Mouse (Mus musculus) embryonic facial prominence, embryonic 14.5 days (tissue): ENCODE results near the gene Rbm45. TPM values are rescaled to one million over a fixed set of nuclear protein-coding genes. Genes with fewer than 3 reads are reported as not detected.

Experiments used
- ATAC-seq: fragments of 200-750 bp; cut with Nextera tagmentation; 2 replicates; pipeline ENCODE4 v1.8.0; 2017; ENCODE audit warnings: low read depth, moderate number of reproducible peaks, moderate TSS enrichment
- DNase-seq: peaks from one replicate; pipeline ENCODE4 v3.0.0-alpha.2; 2015; ENCODE audit warnings: low spot score
- H3K27ac ChIP-seq: fragments of 300-500 bp; sonication (generic); replicated peaks from 2 replicates; pipeline ENCODE4 v1.5.1; 2014; ENCODE audit warnings: low read depth, mild to moderate bottlenecking, low read length, moderate library complexity
- H3K27me3 ChIP-seq: fragments of 300-500 bp; sonication (generic); replicated peaks from 2 replicates; pipeline ENCODE4 v1.6.1; 2014; ENCODE audit warnings: low read length; ENCODE audit not compliant: control insufficient read depth, insufficient read depth
- H3K36me3 ChIP-seq: fragments of 300-500 bp; sonication (generic); 2 replicates; pipeline ENCODE4 v1.6.1; 2014; ENCODE audit warnings: low read length, mixed read lengths; ENCODE audit not compliant: control insufficient read depth, insufficient read depth
- H3K4me1 ChIP-seq: fragments of 300-500 bp; sonication (generic); 2 replicates; pipeline ENCODE4 v1.6.1; 2014; ENCODE audit warnings: antibody characterized with exemption, low read length; ENCODE audit not compliant: control insufficient read depth, insufficient read depth
- H3K4me2 ChIP-seq: fragments of 300-500 bp; sonication (generic); 2 replicates; pipeline ENCODE4 v1.6.1; 2014; ENCODE audit warnings: low read depth, mild to moderate bottlenecking, low read length, moderate library complexity, mixed read lengths
- H3K4me3 ChIP-seq: fragments of 300-500 bp; sonication (generic); 2 replicates; pipeline ENCODE4 v1.5.1; 2014; ENCODE audit warnings: low read depth, mild to moderate bottlenecking, low read length
- H3K9ac ChIP-seq: fragments of 300-500 bp; sonication (generic); 2 replicates; pipeline ENCODE4 v1.6.1; 2014; ENCODE audit warnings: low read depth, mild to moderate bottlenecking, low read length, moderate library complexity, mixed read lengths
- H3K9me3 ChIP-seq: fragments of 300-500 bp; sonication (generic); 2 replicates; pipeline ENCODE4 v1.6.1; 2016; ENCODE audit warnings: low read length; ENCODE audit not compliant: control insufficient read depth
- WGBS: fragments of 180-500 bp; shearing (Covaris S2); extraction: QIAGEN DNeasy Blood & Tissue Kit; methylation state at CpG from one replicate; pipeline ENCODE4 v1.1.7; 2014; 5-methylcytosine and 5-hydroxymethylcytosine counted together
- polyA plus RNA-seq: library from polyadenylated mRNA; unstranded; fragments of >200 nt; fragmentation: Nextera tagmentation; extraction: Ambion mirVana; gene quantifications from 2 replicates; pipeline ENCODE4 v1.2.1, GENCODE M21; 2014

The Rbm45 gene
- polyA plus RNA-seq, 1 experiment from 2014 or later: 16.0 TPM

DNA sequence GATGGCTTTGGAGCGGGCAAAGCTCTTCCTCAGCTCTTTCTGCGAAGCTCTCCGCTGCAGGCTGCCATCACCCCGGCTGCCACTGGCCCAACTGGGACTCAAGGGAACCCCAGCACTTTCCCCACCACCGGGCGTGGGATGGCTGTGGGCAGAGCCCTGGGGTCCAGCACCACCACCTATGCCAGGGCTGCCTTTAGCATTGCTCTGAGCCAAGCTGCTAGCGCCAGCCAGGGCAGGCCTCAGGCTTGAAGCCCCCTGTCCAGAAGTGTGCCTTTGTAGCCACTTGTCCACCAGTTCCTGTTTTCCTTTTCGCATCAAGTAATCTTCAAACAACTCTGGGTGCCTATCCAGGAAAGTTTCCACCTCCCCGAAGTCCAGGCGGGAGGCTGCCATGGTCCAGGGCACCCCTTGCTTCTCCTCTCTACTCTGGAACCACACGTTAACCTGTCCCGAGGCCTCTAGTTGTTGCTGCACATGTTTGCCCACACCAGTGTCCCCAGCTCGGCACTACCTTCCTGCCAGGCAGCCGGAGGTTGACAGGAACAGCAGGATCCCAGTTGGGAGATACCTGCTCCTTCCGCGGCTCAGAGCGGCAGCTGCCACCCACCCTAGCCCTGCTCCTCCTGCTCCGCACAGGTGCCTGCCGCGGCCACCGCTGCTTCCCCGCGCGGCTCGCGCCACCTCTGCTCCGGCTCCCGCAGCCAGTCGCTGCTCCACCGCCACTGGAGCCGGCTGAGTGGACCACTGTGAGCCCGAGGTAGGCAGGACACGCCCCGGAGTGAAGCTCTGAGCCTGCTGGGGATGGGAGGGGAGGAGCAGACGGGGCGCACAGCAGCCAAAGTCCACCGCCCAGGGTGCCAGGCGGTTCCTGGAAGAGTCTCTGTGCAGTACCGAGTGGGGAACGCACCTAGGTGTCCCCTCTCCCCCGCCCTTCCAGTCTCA is 31.3 kb upstream of the Rbm45 start, which contains the start of gene Pde11a:
Pde11a (minus strand) TSS at position 560 of the 942 bp plus-strand sequence.
- Histone ChIP-seq H3K36me3 (no peaks in the 10 kb centered on the region), H3K27ac (no peak within 1 kb of the TSS), H3K4me3 (peak within 1 kb of the TSS; percentile 45), H3K9me3 (no peaks in the 10 kb centered on the region), H3K4me2 (peak within 1 kb of the TSS; percentile 95), H3K27me3 (peaks cover 10% of the 10 kb centered on the region; the same call in 1 of the 2 replicates), H3K9ac (peak within 1 kb of the TSS; percentile 57), H3K4me1 (no peaks in the 10 kb centered on the region)
- WGBS: 37% methylated on average over 16 of the region's 41 CpGs
- peak; percentile 31 for DNase-seq
- ATAC-seq: peak; percentile 62

DNA sequence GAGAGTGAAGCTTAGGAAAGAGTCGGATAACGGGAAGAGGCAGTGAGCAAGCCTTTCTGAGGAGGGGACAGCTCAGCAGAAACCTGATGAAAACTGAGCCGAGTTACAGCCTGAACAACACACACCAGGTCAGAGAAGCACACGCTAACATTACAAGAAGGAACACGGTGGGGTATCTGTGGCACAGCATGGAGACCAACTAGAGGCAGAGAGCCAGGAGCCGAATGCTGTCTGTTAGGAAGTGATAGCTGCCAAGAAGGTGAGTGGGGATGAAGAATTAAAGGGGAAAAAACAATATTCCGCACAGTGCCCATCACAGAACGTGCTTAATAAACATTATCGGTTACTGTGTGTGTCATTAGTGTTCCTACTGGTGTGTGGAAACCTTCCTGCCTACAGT is 27.6 kb upstream of the Rbm45 start:
- 80% methylated on average over 9 of the region's 9 CpGs for WGBS

DNA sequence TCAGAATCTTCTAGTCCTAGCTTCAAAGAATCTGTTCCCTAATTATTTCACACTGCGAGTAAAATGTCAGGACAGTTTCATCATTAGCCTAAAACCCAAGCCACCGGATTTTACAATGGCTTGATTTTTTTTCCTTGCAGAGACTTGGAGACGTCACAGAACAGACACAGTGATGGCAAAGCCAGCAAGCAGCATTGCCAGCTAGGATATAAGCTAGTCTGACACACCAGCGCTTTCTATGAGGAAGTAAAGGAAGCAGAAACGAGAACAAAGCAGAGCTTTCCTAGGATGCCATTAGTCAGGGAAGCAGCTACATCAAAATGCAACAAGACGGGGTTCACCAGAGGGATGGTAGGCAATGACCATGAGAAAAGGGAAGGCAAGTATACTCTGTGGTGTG is 21.9 kb upstream of the Rbm45 start:
- DNase-seq: no peak
- H3K9me3 ChIP-seq: no peaks in the 10 kb centered on the region
- H3K4me2 ChIP-seq: no peak overlapping the region
- WGBS: 72% methylated on average over 6 of the region's 6 CpGs
- H3K36me3 ChIP-seq: no peaks in the 10 kb centered on the region
- no peak overlapping the region for H3K27ac ChIP-seq
- H3K27me3 ChIP-seq: no peaks in the 10 kb centered on the region
- H3K9ac ChIP-seq: no peak overlapping the region
- H3K4me1 ChIP-seq: no peaks in the 10 kb centered on the region
- no peak overlapping the region for H3K4me3 ChIP-seq
- no peak for ATAC-seq

More for the DNA sequence above, 27.6 kb upstream of the Rbm45 start:
- Histone ChIP-seq H3K4me2 (no peak overlapping the region), H3K9ac (no peak overlapping the region), H3K4me1 (no peaks in the 10 kb centered on the region), H3K9me3 (no peaks in the 10 kb centered on the region), H3K36me3 (no peaks in the 10 kb centered on the region), H3K4me3 (no peak overlapping the region), H3K27ac (no peak overlapping the region), H3K27me3 (peaks cover 10% of the 10 kb centered on the region; the same call in 1 of the 2 replicates)
- ATAC-seq (no peak), DNase-seq (no peak)

DNA sequence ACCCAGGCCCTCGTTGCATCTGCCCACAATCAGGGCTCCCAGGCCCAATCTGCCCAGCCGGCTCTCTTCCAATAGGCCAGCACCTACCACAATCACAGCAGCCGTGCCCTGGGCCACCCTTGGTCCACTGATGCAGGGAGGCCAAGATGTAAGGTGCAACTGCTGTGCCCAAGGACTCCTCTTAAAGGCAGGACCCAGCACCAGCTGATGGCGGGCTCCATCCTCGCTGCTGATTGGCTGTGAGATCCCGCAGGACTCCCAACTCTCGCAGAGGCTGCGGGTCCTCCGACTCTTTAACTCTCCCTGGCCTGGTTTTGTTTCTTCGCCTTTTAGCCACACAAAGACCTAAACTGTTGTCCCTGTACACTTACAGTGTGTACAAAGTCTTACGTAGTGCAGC is 9.6 kb upstream of the Rbm45 start, which contains the start of gene Cyct:
Cyct (minus strand) TSS at position 225 of the 400 bp plus-strand sequence.
- 83% methylated on average over 11 of the region's 11 CpGs for WGBS
- H3K27me3 ChIP-seq: no peaks in the 10 kb centered on the region
- no peak within 1 kb of the TSS for H3K4me2 ChIP-seq
- ATAC-seq (no peak), DNase-seq (no peak)
- no peak within 1 kb of the TSS for H3K27ac ChIP-seq
- no peaks in the 10 kb centered on the region for H3K36me3 ChIP-seq
- no peak within 1 kb of the TSS for H3K4me3 ChIP-seq
- no peaks in the 10 kb centered on the region for H3K9me3 ChIP-seq
- H3K9ac ChIP-seq: no peak within 1 kb of the TSS
- no peaks in the 10 kb centered on the region for H3K4me1 ChIP-seq

DNA sequence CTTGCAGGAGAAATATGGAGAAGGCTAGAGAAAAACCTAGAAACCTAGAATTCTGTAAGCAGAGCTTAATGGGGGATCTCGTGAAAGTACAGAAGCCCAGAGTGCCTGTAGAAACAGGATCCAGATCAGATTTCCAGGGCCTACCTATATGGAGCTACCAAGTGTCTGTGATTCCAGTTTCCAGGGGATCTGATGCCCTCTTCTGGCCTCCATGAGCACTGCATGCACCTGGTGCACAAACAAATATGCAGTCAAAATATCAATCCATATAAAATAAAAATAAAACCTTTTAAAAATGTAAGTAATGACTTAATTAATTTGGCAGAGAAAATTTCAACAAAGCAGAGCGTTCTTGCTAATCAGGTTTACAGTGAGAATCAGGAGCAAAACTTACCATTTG is 7.7 kb upstream of the Rbm45 start:
- DNase-seq (no peak), ATAC-seq (no peak)
- H3K4me2 ChIP-seq: no peak overlapping the region

DNA sequence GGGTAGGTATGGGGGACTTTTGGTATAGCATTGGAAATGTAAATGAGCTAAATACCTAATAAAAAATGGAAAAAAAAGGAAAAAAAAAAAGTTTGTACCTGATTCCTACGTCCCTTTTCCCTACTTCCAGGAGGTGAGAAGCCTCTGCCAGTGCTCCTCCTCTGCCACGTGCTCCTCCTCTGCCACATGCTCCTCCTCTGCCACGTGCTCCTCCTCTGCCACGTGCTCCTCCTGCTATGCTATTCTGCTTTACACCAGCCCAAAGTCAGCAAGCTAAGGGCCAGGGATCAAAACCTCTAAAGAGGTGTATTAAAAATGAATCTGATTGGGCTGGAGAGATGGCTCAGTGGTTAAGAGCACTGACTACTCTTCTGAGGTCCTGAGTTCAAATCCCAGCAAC is 4.0 kb upstream of the Rbm45 start:
- Histone ChIP-seq H3K27ac (no peak overlapping the region), H3K9me3 (no peaks in the 10 kb centered on the region), H3K36me3 (no peaks in the 10 kb centered on the region), H3K4me2 (no peak overlapping the region), H3K4me3 (no peak overlapping the region), H3K9ac (no peak overlapping the region), H3K27me3 (no peaks in the 10 kb centered on the region), H3K4me1 (peaks cover 2% of the 10 kb centered on the region; the same call in 1 of the 2 replicates)
- DNase-seq (no peak), ATAC-seq (no peak)
- 69% methylated on average over 4 of the region's 4 CpGs for WGBS

More for the DNA sequence above, 7.7 kb upstream of the Rbm45 start:
- no peak overlapping the region for H3K4me3 ChIP-seq
- H3K4me1 ChIP-seq: no peaks in the 10 kb centered on the region
- H3K27me3 ChIP-seq: no peaks in the 10 kb centered on the region
- H3K27ac ChIP-seq: no peak overlapping the region
- H3K36me3 ChIP-seq: no peaks in the 10 kb centered on the region
- 42% methylated on average over 2 of the region's 2 CpGs for WGBS
- no peaks in the 10 kb centered on the region for H3K9me3 ChIP-seq
- no peak overlapping the region for H3K9ac ChIP-seq

DNA sequence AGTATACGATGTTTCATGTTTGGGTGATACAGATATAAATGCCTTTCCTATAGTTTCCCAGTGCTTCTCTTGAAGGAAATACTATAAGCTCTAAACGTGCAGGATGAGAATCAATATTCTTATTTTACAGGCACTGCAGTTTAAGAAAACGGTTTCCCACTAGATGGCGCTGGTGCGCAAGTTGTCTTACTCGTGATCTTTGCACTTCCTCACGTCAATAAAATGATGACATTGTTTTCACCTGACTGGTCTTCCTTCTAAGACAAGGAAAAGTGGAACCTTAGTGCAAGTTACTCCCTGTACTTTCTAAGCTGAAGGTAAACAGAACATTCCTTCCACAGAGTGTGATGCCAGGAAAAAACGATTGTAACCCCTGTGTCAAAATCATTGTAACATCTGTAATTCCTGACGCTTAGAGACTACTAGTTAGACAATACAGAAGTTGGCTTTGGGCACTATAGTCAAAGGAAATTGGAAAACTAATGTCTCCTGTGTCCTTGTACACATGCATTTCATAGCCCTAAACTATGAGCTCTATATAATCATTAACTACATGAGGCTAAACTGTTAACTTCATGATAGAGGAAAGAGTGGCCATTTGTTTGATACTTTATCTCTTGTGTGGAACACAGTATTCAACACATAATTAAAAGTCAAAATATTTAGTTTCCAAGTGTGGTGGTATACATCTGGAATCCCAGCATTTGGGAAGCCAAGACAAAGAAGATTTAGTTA is 2.4 kb upstream of the Rbm45 start:
- ATAC-seq (no peak), DNase-seq (peak; percentile 89)
- peaks cover 6% of the 10 kb centered on the region; the same call in 1 of the 2 replicates for H3K4me1 ChIP-seq
- no peaks in the 10 kb centered on the region for H3K36me3 ChIP-seq
- H3K27ac ChIP-seq: no peak overlapping the region
- no peaks in the 10 kb centered on the region for H3K27me3 ChIP-seq
- H3K9ac ChIP-seq: no peak overlapping the region
- WGBS: 17% methylated on average over 9 of the region's 9 CpGs
- no peaks in the 10 kb centered on the region for H3K9me3 ChIP-seq
- H3K4me2 ChIP-seq: no peak overlapping the region
- no peak overlapping the region for H3K4me3 ChIP-seq

DNA sequence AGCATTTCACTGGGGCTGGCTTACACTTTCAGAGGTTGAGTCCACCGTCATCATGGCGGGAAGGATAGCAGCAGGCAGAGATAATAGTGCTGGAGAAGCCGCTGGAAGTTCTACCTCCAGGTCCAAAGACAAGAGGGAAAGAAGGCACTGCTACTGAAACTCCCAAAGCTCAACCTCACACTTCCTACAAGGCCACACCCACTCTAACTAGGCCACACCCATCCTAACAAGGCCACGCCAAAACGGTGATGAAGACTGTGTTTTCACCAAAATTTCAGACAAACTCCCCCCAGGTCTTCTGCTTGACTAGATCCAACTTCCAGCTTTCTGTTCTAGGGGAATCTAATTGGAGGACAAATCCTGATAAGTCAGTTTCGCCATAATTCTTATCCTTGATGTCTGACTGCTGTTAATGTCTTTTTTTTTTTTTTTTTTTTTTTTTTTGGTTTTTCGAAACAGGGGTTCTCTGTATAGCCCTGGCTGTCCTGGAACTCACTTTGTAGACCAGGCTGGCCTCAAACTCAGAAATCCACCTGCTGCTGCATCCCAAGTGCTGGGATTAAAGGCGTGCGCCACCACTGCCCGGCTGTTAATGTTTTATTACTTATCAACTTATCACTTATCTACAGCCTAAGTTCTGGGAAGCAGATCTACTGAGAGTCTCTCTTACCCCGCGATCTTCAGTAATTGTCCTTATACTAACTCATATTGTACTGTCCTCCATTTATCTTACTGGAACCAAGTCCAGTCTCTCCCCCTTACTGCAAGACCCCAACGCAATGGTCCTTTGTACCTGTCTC is 723 bp upstream of the Rbm45 start:
- H3K27ac ChIP-seq: no peak overlapping the region
- no peak overlapping the region for H3K4me2 ChIP-seq
- no peaks in the 10 kb centered on the region for H3K9me3 ChIP-seq

More for the DNA sequence above, 723 bp upstream of the Rbm45 start:
- Histone ChIP-seq H3K4me3 (no peak overlapping the region), H3K27me3 (no peaks in the 10 kb centered on the region), H3K9ac (peak overlapping the region; percentile 8; the same call in 1 of the 2 replicates), H3K36me3 (peaks cover 12% of the 10 kb centered on the region; the same call in 1 of the 2 replicates), H3K4me1 (peaks cover 6% of the 10 kb centered on the region; the same call in 1 of the 2 replicates)
- ATAC-seq (no peak), DNase-seq (no peak)
- WGBS: 74% methylated on average over 12 of the region's 13 CpGs
